Comparison of ENCODE assay signal across 8 mouse cellular contexts in the genomic region with DNA sequence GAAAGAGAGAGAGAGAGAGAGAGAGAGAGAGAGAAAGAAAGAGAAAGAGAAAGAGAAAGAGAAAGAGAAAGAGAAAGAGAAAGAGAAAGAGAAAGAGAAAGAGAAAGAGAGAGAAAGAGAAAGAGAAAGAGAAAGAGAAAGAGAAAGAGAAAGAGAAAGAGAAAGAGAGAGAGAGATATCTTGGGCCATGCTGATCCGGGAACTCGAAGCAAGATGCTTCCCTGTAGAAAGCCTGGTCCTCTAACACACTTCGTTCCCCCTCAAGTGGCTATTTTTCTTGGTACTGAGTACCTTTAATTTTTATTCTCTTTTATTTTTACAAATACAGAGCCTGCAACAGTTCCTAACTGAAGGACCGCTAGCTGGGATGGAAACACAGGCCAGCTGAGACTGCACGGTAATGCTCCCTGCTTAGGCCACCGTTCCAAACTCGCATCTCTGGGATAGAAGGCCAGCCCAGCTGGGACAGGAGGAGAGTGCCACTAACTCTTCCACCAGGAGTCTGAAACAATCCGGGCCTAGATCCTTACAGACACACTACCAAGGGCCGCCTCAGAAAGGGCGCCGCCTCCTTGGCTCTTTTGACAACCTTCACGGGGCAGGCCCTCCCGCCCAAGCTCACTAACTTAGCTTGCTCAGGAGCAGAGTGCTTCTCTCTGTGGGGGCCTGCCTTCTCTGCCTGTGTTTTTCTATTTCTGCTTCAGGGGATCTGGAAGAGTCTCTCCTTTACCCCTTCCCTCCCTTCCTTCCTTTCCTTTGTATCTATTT. TPM values are rescaled to one million over a fixed set of nuclear protein-coding genes. Genes with fewer than 3 reads are reported as not detected.
DNase-seq lines count a peak whose midpoint lies in the region; ATAC-seq lines count a peak whose summit lies in the region.
"Had no signal": no experiment of that assay in that cellular context is flagged by ENCODE, and none has a peak within 500 bp of the region (broad histone marks: within the 10 kb centered on the region; RNA-seq: fewer than 3 reads in every experiment).

No protein-coding gene starts in this region.

- H3K9me3 ChIP-seq in lung, embryonic 15.5 days = no peaks in the 10 kb centered on the region
- no peaks in the 10 kb centered on the region for H3K9me3 ChIP-seq in embryonic facial prominence, embryonic 13.5 days
- no peaks in the 10 kb centered on the region for H3K9me3 ChIP-seq in kidney, embryonic 16.5 days (ENCODE audit: low read length)
- no peaks in the 10 kb centered on the region for H3K9me3 ChIP-seq in stomach, embryonic 15.5 days
- H3K9me3 ChIP-seq: liver, embryonic 15.5 days had no signal

- whole genome bisulfite sequencing in lung, embryonic 15.5 days = 45% methylated on average over 13 of the region's 13 CpGs
- WGBS in embryonic facial prominence, embryonic 13.5 days = 29% methylated on average over 13 of the region's 13 CpGs
- 46% methylated on average over 13 of the region's 13 CpGs for WGBS in kidney, embryonic 16.5 days
- 67% methylated on average over 13 of the region's 13 CpGs for WGBS in stomach, embryonic 15.5 days

- H3K27ac ChIP-seq in lung, embryonic 15.5 days = peak overlapping the region; percentile 41; the same call in 1 of the 2 replicates
- H3K27ac ChIP-seq in embryonic facial prominence, embryonic 13.5 days = peak overlapping the region; percentile 58
- peak overlapping the region; percentile 84 for H3K27ac ChIP-seq in kidney, embryonic 16.5 days (ENCODE audit: low read length)
- H3K27ac ChIP-seq in stomach, embryonic 15.5 days = peak overlapping the region; percentile 5; the same call in 1 of the 2 replicates
- H3K27ac ChIP-seq: liver, embryonic 15.5 days had no signal

- ATAC-seq in lung, embryonic 15.5 days (ENCODE audit: borderline replicate concordance, extremely low read depth, low FRiP score, low TSS enrichment) = no peak
- no peak for ATAC-seq in embryonic facial prominence, embryonic 13.5 days (ENCODE audit: insufficient number of reproducible peaks, insufficient read depth, low FRiP score, low TSS enrichment, low read depth)
- ATAC-seq in kidney, embryonic 16.5 days (ENCODE audit: low FRiP score, low TSS enrichment) = 0 out of 2 replicates have a peak, but pooled peaks have one; percentile 21
- no peak for ATAC-seq in stomach, embryonic 15.5 days (ENCODE audit: insufficient read depth, low FRiP score, low read depth)

- no peak for DNase-seq in lung, postnatal 4 days
- no peak for DNase-seq in left cerebral cortex, adult 9 months (ENCODE audit: low spot score in 2 of 2)
- DNase-seq in gastrocnemius, adult 18-20 months (ENCODE audit: low spot score) = no peak

- no peak overlapping the region for H3K9ac ChIP-seq in lung, embryonic 15.5 days
- 0 out of 2 replicates have a peak overlapping the region, but pooled peaks have one; percentile 7 for H3K9ac ChIP-seq in embryonic facial prominence, embryonic 13.5 days
- H3K9ac ChIP-seq in kidney, embryonic 16.5 days (replicated peaks; ENCODE audit: low read length) = peak overlapping the region; percentile 48; the same call in 1 of the 2 replicates
- H3K9ac ChIP-seq in stomach, embryonic 15.5 days = no peak overlapping the region
- H3K9ac ChIP-seq: liver, embryonic 15.5 days had no signal

- H3K36me3 ChIP-seq in lung, embryonic 15.5 days = no peaks in the 10 kb centered on the region
- peaks cover 3% of the 10 kb centered on the region; the same call in 1 of the 2 replicates for H3K36me3 ChIP-seq in embryonic facial prominence, embryonic 13.5 days
- peaks cover 7% of the 10 kb centered on the region; the same call in 1 of the 2 replicates for H3K36me3 ChIP-seq in kidney, embryonic 16.5 days (ENCODE audit: insufficient read depth, low read length)
- no peaks in the 10 kb centered on the region for H3K36me3 ChIP-seq in stomach, embryonic 15.5 days
- H3K36me3 ChIP-seq: liver, embryonic 15.5 days had no signal

- no peaks in the 10 kb centered on the region for H3K27me3 ChIP-seq in lung, embryonic 15.5 days
- no peaks in the 10 kb centered on the region for H3K27me3 ChIP-seq in embryonic facial prominence, embryonic 13.5 days
- H3K27me3 ChIP-seq in kidney, embryonic 16.5 days (ENCODE audit: insufficient read depth, low read length) = no peaks in the 10 kb centered on the region
- no peaks in the 10 kb centered on the region for H3K27me3 ChIP-seq in stomach, embryonic 15.5 days (replicated peaks)
- H3K27me3 ChIP-seq: liver, embryonic 15.5 days had no signal

- H3K4me2 ChIP-seq in lung, embryonic 15.5 days = no peak overlapping the region
- H3K4me2 ChIP-seq in embryonic facial prominence, embryonic 13.5 days = peak overlapping the region; percentile 11; the same call in 1 of the 2 replicates
- no peak overlapping the region for H3K4me2 ChIP-seq in kidney, embryonic 16.5 days (replicated peaks; ENCODE audit: low read depth, low read length)
- H3K4me2 ChIP-seq in stomach, embryonic 15.5 days = no peak overlapping the region
- H3K4me2 ChIP-seq: liver, embryonic 15.5 days had no signal

- peaks cover 66% of the 10 kb centered on the region for H3K4me1 ChIP-seq in lung, embryonic 15.5 days
- H3K4me1 ChIP-seq in embryonic facial prominence, embryonic 13.5 days = peaks cover 58% of the 10 kb centered on the region
- peaks cover 91% of the 10 kb centered on the region for H3K4me1 ChIP-seq in kidney, embryonic 16.5 days (ENCODE audit: insufficient read depth, low read length)
- H3K4me1 ChIP-seq in stomach, embryonic 15.5 days = peaks cover 53% of the 10 kb centered on the region

- no peak overlapping the region for H3K4me3 ChIP-seq in lung, embryonic 15.5 days
- no peak overlapping the region for H3K4me3 ChIP-seq in embryonic facial prominence, embryonic 13.5 days
- H3K4me3 ChIP-seq in kidney, embryonic 16.5 days (ENCODE audit: low read length) = no peak overlapping the region
- no peak overlapping the region for H3K4me3 ChIP-seq in stomach, embryonic 15.5 days (replicated peaks)
- H3K4me3 ChIP-seq: liver, embryonic 15.5 days had no signal

RNA-seq across cellular contexts. Expression of gene Msi2, which starts 25.1 kb away (rescaled TPM):
- polyA plus RNA-seq in lung, embryonic 15.5 days (2015; fragmentation: Nextera tagmentation; extraction: Ambion mirVana) = 12.0 and 13.8 TPM in 2 replicates
- 18.7 and 19.0 TPM in 2 replicates for polyA plus RNA-seq in embryonic facial prominence, embryonic 13.5 days (2015; fragmentation: Nextera tagmentation; extraction: Ambion mirVana)
- 24.3 and 30.0 TPM in 2 replicates for polyA plus RNA-seq in kidney, embryonic 16.5 days (2015; fragmentation: Nextera tagmentation; extraction: Ambion mirVana)
- polyA plus RNA-seq in stomach, embryonic 15.5 days (2015; fragmentation: Nextera tagmentation; extraction: Ambion mirVana) = 12.1 and 13.7 TPM in 2 replicates
- total RNA-seq in gastrocnemius, adult 18-20 months (2021) = 100 to 1,000 TPM; 179 to 180 TPM

Comparison
In these comparisons a context has a peak if more than half of its experiments do, and no peak if none do; other contexts are left out.
1. H3K27ac ChIP-seq: peak in every context shown above with its lines; median percentile 84 in kidney, embryonic 16.5 days; 58 in embryonic facial prominence, embryonic 13.5 days; 41 in lung, embryonic 15.5 days; 5 in stomach, embryonic 15.5 days.
2. H3K9ac ChIP-seq: peak in embryonic facial prominence, embryonic 13.5 days (single experiment) and kidney, embryonic 16.5 days (single experiment); none in lung, embryonic 15.5 days (single experiment) and stomach, embryonic 15.5 days (single experiment).